Mouse (Mus musculus) embryonic facial prominence, embryonic 14.5 days (tissue): Measurements from ENCODE around the gene LTO1. TPM values are rescaled to one million over a fixed set of nuclear protein-coding genes. Genes with fewer than 3 reads are reported as not detected.

Experiments used
- ATAC-seq: fragments of 200-750 bp; cut with Nextera tagmentation; 2 replicates; pipeline ENCODE4 v1.8.0; 2017; ENCODE audit warnings: low read depth, moderate number of reproducible peaks, moderate TSS enrichment
- DNase-seq: peaks from one replicate; pipeline ENCODE4 v3.0.0-alpha.2; 2015; ENCODE audit warnings: low spot score
- H3K27ac ChIP-seq: fragments of 300-500 bp; sonication (generic); replicated peaks from 2 replicates; pipeline ENCODE4 v1.5.1; 2014; ENCODE audit warnings: low read depth, mild to moderate bottlenecking, low read length, moderate library complexity
- H3K27me3 ChIP-seq: fragments of 300-500 bp; sonication (generic); replicated peaks from 2 replicates; pipeline ENCODE4 v1.6.1; 2014; ENCODE audit warnings: low read length; ENCODE audit not compliant: control insufficient read depth, insufficient read depth
- H3K36me3 ChIP-seq: fragments of 300-500 bp; sonication (generic); 2 replicates; pipeline ENCODE4 v1.6.1; 2014; ENCODE audit warnings: low read length, mixed read lengths; ENCODE audit not compliant: control insufficient read depth, insufficient read depth
- H3K4me1 ChIP-seq: fragments of 300-500 bp; sonication (generic); 2 replicates; pipeline ENCODE4 v1.6.1; 2014; ENCODE audit warnings: antibody characterized with exemption, low read length; ENCODE audit not compliant: control insufficient read depth, insufficient read depth
- H3K4me2 ChIP-seq: fragments of 300-500 bp; sonication (generic); 2 replicates; pipeline ENCODE4 v1.6.1; 2014; ENCODE audit warnings: low read depth, mild to moderate bottlenecking, low read length, moderate library complexity, mixed read lengths
- H3K4me3 ChIP-seq: fragments of 300-500 bp; sonication (generic); 2 replicates; pipeline ENCODE4 v1.5.1; 2014; ENCODE audit warnings: low read depth, mild to moderate bottlenecking, low read length
- H3K9ac ChIP-seq: fragments of 300-500 bp; sonication (generic); 2 replicates; pipeline ENCODE4 v1.6.1; 2014; ENCODE audit warnings: low read depth, mild to moderate bottlenecking, low read length, moderate library complexity, mixed read lengths
- H3K9me3 ChIP-seq: fragments of 300-500 bp; sonication (generic); 2 replicates; pipeline ENCODE4 v1.6.1; 2016; ENCODE audit warnings: low read length; ENCODE audit not compliant: control insufficient read depth
- WGBS: fragments of 180-500 bp; shearing (Covaris S2); extraction: QIAGEN DNeasy Blood & Tissue Kit; methylation state at CpG from one replicate; pipeline ENCODE4 v1.1.7; 2014; 5-methylcytosine and 5-hydroxymethylcytosine counted together
- polyA plus RNA-seq: library from polyadenylated mRNA; unstranded; fragments of >200 nt; fragmentation: Nextera tagmentation; extraction: Ambion mirVana; gene quantifications from 2 replicates; pipeline ENCODE4 v1.2.1, GENCODE M21; 2014

The LTO1 gene
- polyA plus RNA-seq, 1 experiment from 2014 or later, result 19.3 TPM

- 50% methylated on average over 1 of the region's 1 CpGs for WGBS
- H3K27me3 ChIP-seq, result no peaks in the 10 kb centered on the region
- H3K9ac ChIP-seq, result no peak overlapping the region
- H3K4me3 ChIP-seq, result no peak overlapping the region
- H3K4me1 ChIP-seq, result 0 out of 2 replicates have a peak, but pooled peaks cover 4% of the 10 kb centered on the region
- no peak overlapping the region for H3K27ac ChIP-seq
- ATAC-seq (no peak), DNase-seq (no peak)
- no peaks in the 10 kb centered on the region for H3K9me3 ChIP-seq
- no peak overlapping the region for H3K4me2 ChIP-seq
- peaks cover 51% of the 10 kb centered on the region for H3K36me3 ChIP-seq
Observed at GRCm38 (mm10) chr7:144918823-144919222, 3.9 kb downstream of the LTO1 start.

DNA sequence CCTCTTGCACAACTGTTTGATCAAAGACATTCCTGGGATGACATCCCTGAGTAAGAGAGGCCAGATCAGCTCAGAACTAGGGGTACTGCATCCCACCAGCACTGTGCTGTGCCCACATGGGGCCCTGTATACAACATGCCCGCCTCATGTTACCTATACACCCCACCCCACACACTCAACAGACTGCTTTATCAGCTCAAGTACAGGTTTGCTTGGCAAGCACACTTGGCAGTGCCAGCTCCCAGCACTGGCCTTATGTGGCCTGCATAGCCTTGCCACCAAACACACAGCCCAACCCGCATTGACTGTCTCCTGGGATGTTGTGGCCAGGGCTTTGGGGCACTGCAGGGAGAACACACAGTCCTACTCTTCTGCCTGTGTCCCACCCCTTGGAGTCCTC, 12.7 kb downstream of the LTO1 start:
- H3K9me3 ChIP-seq, result no peaks in the 10 kb centered on the region
- no peaks in the 10 kb centered on the region for H3K4me1 ChIP-seq
- no peak overlapping the region for H3K27ac ChIP-seq
- H3K4me3 ChIP-seq, result no peak overlapping the region
- WGBS, result 64% methylated on average over 2 of the region's 2 CpGs
- DNase-seq (no peak), ATAC-seq (no peak)
- H3K4me2 ChIP-seq, result no peak overlapping the region
- peaks cover 43% of the 10 kb centered on the region; the same call in 1 of the 2 replicates for H3K36me3 ChIP-seq
- no peaks in the 10 kb centered on the region for H3K27me3 ChIP-seq
- H3K9ac ChIP-seq, result no peak overlapping the region

GRCm38 (mm10) chr7:144928009-144928888, 13.3 kb downstream of the LTO1 start:
- Histone ChIP-seq H3K27me3 (no peaks in the 10 kb centered on the region), H3K9ac (no peak overlapping the region), H3K4me3 (no peak overlapping the region), H3K9me3 (no peaks in the 10 kb centered on the region), H3K4me2 (no peak overlapping the region), H3K36me3 (peaks cover 49% of the 10 kb centered on the region), H3K4me1 (no peaks in the 10 kb centered on the region), H3K27ac (no peak overlapping the region)
- no peak for DNase-seq
- WGBS, result 79% methylated on average over 4 of the region's 4 CpGs
- ATAC-seq, result no peak

DNA sequence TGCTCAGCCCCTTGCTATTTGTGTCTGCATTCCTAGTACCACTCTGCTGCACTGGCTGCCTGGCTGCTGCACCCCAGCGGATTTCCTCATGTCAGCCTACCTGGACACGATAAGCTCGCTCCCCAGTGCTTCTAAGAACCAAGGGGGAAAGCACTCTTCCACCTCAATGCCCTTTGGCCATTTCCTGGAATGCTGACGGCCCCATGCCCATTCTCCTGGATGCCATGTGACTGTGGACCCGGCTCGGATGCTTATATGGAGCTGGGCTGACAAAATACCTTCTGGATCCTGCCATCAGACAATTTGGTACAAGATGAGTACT, 13.9 kb downstream of the LTO1 start:
- Histone ChIP-seq H3K36me3 (peaks cover 51% of the 10 kb centered on the region), H3K4me2 (no peak overlapping the region), H3K27ac (no peak overlapping the region), H3K4me1 (no peaks in the 10 kb centered on the region), H3K9me3 (no peaks in the 10 kb centered on the region), H3K9ac (no peak overlapping the region), H3K27me3 (no peaks in the 10 kb centered on the region), H3K4me3 (no peak overlapping the region)
- DNase-seq (no peak), ATAC-seq (no peak)
- 79% methylated on average over 6 of the region's 6 CpGs for WGBS

DNA sequence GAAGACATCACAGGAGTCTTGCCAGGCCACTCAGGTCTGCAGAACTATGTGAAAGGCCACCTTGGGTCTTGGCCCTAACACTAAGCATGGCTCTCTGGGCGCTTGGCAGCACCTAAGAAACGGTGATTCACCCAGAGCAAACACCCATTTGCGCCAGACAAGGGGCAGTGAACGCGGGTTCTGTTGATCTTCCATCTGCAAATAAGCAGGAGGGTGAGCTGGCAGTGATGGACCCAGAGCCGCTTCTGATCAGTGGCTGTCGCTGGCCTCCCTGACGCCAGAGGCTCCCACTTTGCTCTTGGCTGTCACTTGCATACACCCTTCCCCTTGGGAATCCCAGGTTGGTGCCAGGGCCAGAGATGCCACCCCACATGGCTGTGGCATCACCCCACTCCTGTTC, 14.6 kb downstream of the LTO1 start:
- Histone ChIP-seq H3K9me3 (no peaks in the 10 kb centered on the region), H3K27me3 (no peaks in the 10 kb centered on the region), H3K9ac (no peak overlapping the region), H3K27ac (no peak overlapping the region), H3K4me1 (no peaks in the 10 kb centered on the region), H3K4me3 (no peak overlapping the region), H3K36me3 (peaks cover 52% of the 10 kb centered on the region), H3K4me2 (no peak overlapping the region)
- ATAC-seq, result no peak
- WGBS, result 85% methylated on average over 8 of the region's 8 CpGs
- no peak for DNase-seq

DNA sequence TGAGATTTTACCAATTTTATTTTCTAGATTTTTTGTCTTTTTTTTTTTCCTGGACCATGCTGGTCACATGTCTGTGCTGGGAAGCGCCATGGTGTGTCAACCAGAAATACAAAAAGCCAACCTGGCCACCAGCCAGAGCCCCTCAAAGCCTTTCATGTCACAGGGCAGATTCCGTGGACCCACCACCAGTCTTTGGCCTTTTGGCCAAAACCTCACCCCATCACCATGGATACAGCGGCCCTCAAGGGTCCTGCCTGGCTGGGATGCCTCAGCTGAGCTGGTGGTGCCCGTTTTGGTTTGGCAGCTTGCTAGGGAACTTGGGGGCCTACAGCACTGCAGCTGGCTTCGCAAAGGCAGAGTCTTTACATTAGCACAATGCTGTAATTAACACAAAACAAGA, 15.0 kb downstream of the LTO1 start:
- WGBS, result 62% methylated on average over 5 of the region's 5 CpGs
- Histone ChIP-seq H3K36me3 (peaks cover 53% of the 10 kb centered on the region), H3K4me2 (no peak overlapping the region), H3K27me3 (no peaks in the 10 kb centered on the region), H3K27ac (no peak overlapping the region), H3K9ac (no peak overlapping the region), H3K4me1 (no peaks in the 10 kb centered on the region), H3K9me3 (no peaks in the 10 kb centered on the region), H3K4me3 (no peak overlapping the region)
- DNase-seq (no peak), ATAC-seq (no peak)

DNA sequence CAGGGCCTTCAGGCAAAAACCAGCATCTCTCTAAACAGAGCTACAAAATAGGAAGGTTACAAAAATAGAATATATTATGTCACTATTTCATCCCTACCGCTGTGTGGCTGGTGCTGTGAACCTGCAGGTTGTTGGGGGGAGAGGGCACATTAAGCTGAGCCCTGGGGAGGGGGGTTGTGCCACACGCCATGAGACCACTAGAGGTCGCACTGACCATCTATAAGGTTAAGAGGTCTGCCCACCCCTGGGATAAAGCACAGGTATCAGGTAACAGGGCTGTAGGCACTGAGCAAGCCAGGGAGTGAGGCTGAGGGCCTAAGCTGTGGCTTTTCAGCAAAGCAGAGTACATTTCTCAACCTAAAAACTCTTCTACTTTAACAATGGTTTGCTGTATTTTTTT, 16.9 kb downstream of the LTO1 start:
- H3K27me3 ChIP-seq, result no peaks in the 10 kb centered on the region
- 18% methylated on average over 3 of the region's 3 CpGs for WGBS
- H3K4me2 ChIP-seq, result no peak overlapping the region
- H3K27ac ChIP-seq, result no peak overlapping the region
- no peaks in the 10 kb centered on the region for H3K9me3 ChIP-seq
- H3K36me3 ChIP-seq, result peaks cover 67% of the 10 kb centered on the region
- DNase-seq (peak; percentile 67), ATAC-seq (no peak)
- H3K4me3 ChIP-seq, result no peak overlapping the region
- H3K9ac ChIP-seq, result no peak overlapping the region
- no peaks in the 10 kb centered on the region for H3K4me1 ChIP-seq

- no peak overlapping the region for H3K4me2 ChIP-seq
- no peak for DNase-seq
- WGBS, result 69% methylated on average over 16 of the region's 18 CpGs
- no peak for ATAC-seq
- peaks cover 72% of the 10 kb centered on the region for H3K36me3 ChIP-seq
- H3K4me3 ChIP-seq, result no peak overlapping the region
- H3K9ac ChIP-seq, result no peak overlapping the region
- no peaks in the 10 kb centered on the region for H3K27me3 ChIP-seq
- H3K27ac ChIP-seq, result no peak overlapping the region
- no peaks in the 10 kb centered on the region for H3K9me3 ChIP-seq
- no peaks in the 10 kb centered on the region for H3K4me1 ChIP-seq
Observed at GRCm38 (mm10) chr7:144932389-144932937, 17.6 kb downstream of the LTO1 start.

- no peak for ATAC-seq
- WGBS, result 90% methylated on average over 3 of the region's 3 CpGs
- H3K9ac ChIP-seq, result no peak overlapping the region
- no peaks in the 10 kb centered on the region for H3K9me3 ChIP-seq
- no peaks in the 10 kb centered on the region for H3K4me1 ChIP-seq
- no peak overlapping the region for H3K27ac ChIP-seq
- no peak overlapping the region for H3K4me2 ChIP-seq
- DNase-seq, result no peak
- H3K36me3 ChIP-seq, result peaks cover 72% of the 10 kb centered on the region
- H3K4me3 ChIP-seq, result no peak overlapping the region
- no peaks in the 10 kb centered on the region for H3K27me3 ChIP-seq
Observed at GRCm38 (mm10) chr7:144933336-144933735, 18.4 kb downstream of the LTO1 start.
